Mouse (Mus musculus) kidney, adult 2 months (tissue): ENCODE data around the gene Zfp213.
"Not testable (repeated sequence)": the region's sequence is repeated elsewhere in the genome, so short reads cannot be mapped to it uniquely, and the experiment has no call there.

ENCODE experiments used
- CTCF ChIP-seq: fragments of 200-500 bp; conservative IDR thresholded peaks from 2 replicates; pipeline ENCODE4 v1.5.1; 2011; ENCODE audit warnings: low read depth, mild to moderate bottlenecking, control low read depth, low read length, moderate library complexity, mixed read lengths; ENCODE audit not compliant: insufficient read depth, insufficient read length
- POLR2A ChIP-seq: fragments of 200-500 bp; IDR thresholded peaks from one replicate; pipeline ENCODE4 v1.6.1; 2011; ENCODE audit warnings: low read depth, low read length, control low read depth

DNA sequence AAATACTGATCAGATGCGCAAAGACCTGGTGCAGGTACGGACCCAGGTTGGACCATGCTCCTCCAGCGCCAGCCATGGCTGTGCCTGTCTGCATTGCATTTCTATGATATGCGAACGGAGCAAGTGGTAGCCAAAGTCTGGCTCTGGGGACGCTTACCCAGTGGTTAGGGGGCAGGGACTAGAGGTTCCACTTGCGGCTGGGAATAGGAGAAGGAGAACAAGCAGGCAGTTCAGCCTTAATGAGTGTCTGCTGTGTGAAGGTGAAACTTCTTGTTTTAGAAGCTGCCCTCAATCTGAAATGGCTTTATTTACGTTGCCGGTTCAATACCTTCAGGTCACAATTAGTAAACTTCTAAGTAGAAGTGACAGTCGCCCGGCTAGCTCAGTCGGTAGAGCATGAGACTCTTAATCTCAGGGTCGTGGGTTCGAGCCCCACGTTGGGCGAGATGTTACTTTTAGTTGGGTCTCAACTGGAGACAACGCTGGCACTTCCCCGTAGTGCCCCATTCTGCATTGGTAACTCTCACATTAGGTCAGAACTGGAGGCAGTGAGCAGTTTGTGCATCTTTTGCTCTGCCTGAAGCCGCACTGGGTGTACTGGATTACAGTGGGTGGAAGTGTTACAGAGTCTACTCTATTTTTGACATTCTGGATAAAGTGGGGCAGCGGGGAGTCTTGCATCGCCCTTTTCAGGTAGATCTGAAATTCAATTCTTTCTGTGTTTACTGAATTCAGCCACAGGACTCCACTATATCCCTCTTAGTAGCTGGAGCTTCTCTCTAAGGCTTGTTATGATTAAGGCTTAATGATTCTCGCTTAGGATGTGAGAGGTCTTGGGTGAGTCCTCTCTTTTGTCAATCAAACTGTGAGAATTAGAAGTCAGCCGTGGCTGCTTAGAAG lies 30.2 kb downstream of the Zfp213 start:
- not testable (repeated sequence) for TF ChIP-seq CTCF, POLR2A
